Mouse (Mus musculus) MEL (cell line): ENCODE measurements around the gene Crtap. TPM values are rescaled to one million over a fixed set of nuclear protein-coding genes. Genes with fewer than 3 reads are reported as not detected.

Source experiments
- DNase-seq: peaks from one replicate; pipeline ENCODE4 v3.0.0; 2011; ENCODE audit warnings: low read depth, low spot score
- H3K27ac ChIP-seq: 2 replicates; pipeline ENCODE4 v1.5.1; 2012; ENCODE audit warnings: low read depth, mild to moderate bottlenecking, control low read depth, low read length, moderate library complexity; ENCODE audit not compliant: control insufficient read depth
- H3K27me3 ChIP-seq, 2 experiments: fragments of 150-350 bp in 1 of 2; sonication (generic) in 1 of 2; 2 replicates each; pipeline ENCODE4 v1.6.1; 2012; ENCODE audit warnings: low read length in 2 of 2, mild to moderate bottlenecking in 2 of 2, improper control_type of control experiment in 1 of 2, moderate library complexity in 1 of 2; ENCODE audit not compliant: insufficient read depth in 2 of 2, control insufficient read depth in 1 of 2
- H3K36me3 ChIP-seq, 2 experiments: 2 replicates each; pipeline ENCODE4 v1.6.1; 2012 to 2014; ENCODE audit warnings: low read length in 2 of 2, improper control_type of control experiment in 1 of 2, inconsistent platforms in 1 of 2, mild to moderate bottlenecking in 1 of 2; ENCODE audit not compliant: insufficient read depth in 2 of 2, control insufficient read depth in 1 of 2
- H3K4me1 ChIP-seq, 2 experiments: fragments of 150-350 bp in 1 of 2; sonication (generic) in 1 of 2; 2 replicates each; pipeline ENCODE4 v1.6.1; 2012; ENCODE audit warnings: low read length in 2 of 2, improper control_type of control experiment in 1 of 2, mild to moderate bottlenecking in 1 of 2; ENCODE audit not compliant: insufficient read depth in 2 of 2, control insufficient read depth in 1 of 2
- H3K4me3 ChIP-seq, 2 experiments: fragments of 150-350 bp in 1 of 2; sonication (generic) in 1 of 2; 2 replicates each; pipeline ENCODE4 v1.5.1; 2012; ENCODE audit warnings: low read depth in 2 of 2, low read length in 2 of 2, mild to moderate bottlenecking in 2 of 2, moderate library complexity in 2 of 2, control low read depth in 1 of 2, improper control_type of control experiment in 1 of 2; ENCODE audit not compliant: control insufficient read depth in 1 of 2, insufficient read depth in 1 of 2
- H3K79me2 ChIP-seq: 2 replicates; pipeline ENCODE4 v1.6.1; 2012; ENCODE audit warnings: mild to moderate bottlenecking, low read length, moderate library complexity; ENCODE audit not compliant: control insufficient read depth, poor library complexity, insufficient read depth
- H3K9ac ChIP-seq: 2 replicates; pipeline ENCODE4 v1.6.1; 2012; ENCODE audit warnings: low read depth, mild to moderate bottlenecking, control low read depth, low read length, moderate library complexity; ENCODE audit not compliant: control insufficient read depth, poor library complexity, severe bottlenecking
- H3K9me3 ChIP-seq: fragments of 150-350 bp; sonication (generic); replicated peaks from 2 replicates; pipeline ENCODE4 v1.6.1; 2012; ENCODE audit warnings: mild to moderate bottlenecking, low read length, improper control_type of control experiment, moderate library complexity; ENCODE audit not compliant: insufficient read depth
- BHLHE40 ChIP-seq: IDR thresholded peaks from 2 replicates; pipeline ENCODE4 v1.6.1; 2012; ENCODE audit warnings: low read depth, mild to moderate bottlenecking, inconsistent platforms, low read length, improper control_type of control experiment, borderline replicate concordance
- CHD1 ChIP-seq: IDR thresholded peaks from 2 replicates; pipeline ENCODE4 v1.6.1; 2012; ENCODE audit warnings: low read depth, mild to moderate bottlenecking, inconsistent platforms, low read length, improper control_type of control experiment
- CTCF ChIP-seq, 3 experiments: IDR thresholded peaks in 2 of 3; conservative IDR thresholded peaks in 1 of 3; 2 replicates each; pipeline ENCODE4 v1.5.1; 2011 to 2012; ENCODE audit warnings: low read length in 3 of 3, low read depth in 2 of 3, mild to moderate bottlenecking in 2 of 3, improper control_type of control experiment in 1 of 3, inconsistent platforms in 1 of 3, mixed read lengths in 1 of 3, moderate library complexity in 1 of 3; ENCODE audit not compliant: control insufficient read depth in 1 of 3, insufficient read depth in 1 of 3, poor library complexity in 1 of 3, severe bottlenecking in 1 of 3
- E2F4 ChIP-seq: IDR thresholded peaks from 2 replicates; pipeline ENCODE4 v1.6.1; 2011; ENCODE audit warnings: low read depth, low read length, improper control_type of control experiment, borderline replicate concordance
- ELF1 ChIP-seq: IDR thresholded peaks from 2 replicates; pipeline ENCODE4 v1.6.1; 2014; ENCODE audit warnings: low read depth, mild to moderate bottlenecking, inconsistent platforms, low read length, improper control_type of control experiment, moderate library complexity
- ETS1 ChIP-seq: IDR thresholded peaks from 2 replicates; pipeline ENCODE4 v1.6.1; 2012; ENCODE audit warnings: low read depth, mild to moderate bottlenecking, inconsistent platforms, low read length, improper control_type of control experiment, moderate library complexity
- GATA1 ChIP-seq: IDR thresholded peaks from 2 replicates; pipeline ENCODE4 v1.6.1; 2011; ENCODE audit warnings: low read depth, low read length, improper control_type of control experiment
- KAT2A ChIP-seq: conservative IDR thresholded peaks from 2 replicates; pipeline ENCODE4 v1.6.1; 2012; ENCODE audit warnings: low read depth, low read length, improper control_type of control experiment, inconsistent platforms
- MAFK ChIP-seq: IDR thresholded peaks from 2 replicates; pipeline ENCODE4 v1.6.1; 2011; ENCODE audit warnings: low read depth, mild to moderate bottlenecking, low read length, improper control_type of control experiment, borderline replicate concordance
- MAX ChIP-seq: IDR thresholded peaks from 2 replicates; pipeline ENCODE4 v1.6.1; 2011; ENCODE audit warnings: low read length, improper control_type of control experiment
- MAZ ChIP-seq: IDR thresholded peaks from 2 replicates; pipeline ENCODE4 v1.6.1; 2012; ENCODE audit warnings: low read depth, mild to moderate bottlenecking, inconsistent platforms, low read length, improper control_type of control experiment
- MEF2A ChIP-seq: IDR thresholded peaks from 2 replicates; pipeline ENCODE4 v1.6.1; 2014; ENCODE audit warnings: low read depth, mild to moderate bottlenecking, inconsistent platforms, low read length, improper control_type of control experiment; ENCODE audit not compliant: poor library complexity, insufficient replicate concordance, severe bottlenecking; ENCODE audit errors: extremely low read depth
- MXI1 ChIP-seq: IDR thresholded peaks from 2 replicates; pipeline ENCODE4 v1.6.1; 2011; ENCODE audit warnings: mild to moderate bottlenecking, low read depth, low read length, improper control_type of control experiment
- MYC ChIP-seq: IDR thresholded peaks from 2 replicates; pipeline ENCODE4 v1.6.1; 2011; ENCODE audit warnings: low read depth, mild to moderate bottlenecking, low read length, improper control_type of control experiment, moderate library complexity
- NELFE ChIP-seq: IDR thresholded peaks from 2 replicates; pipeline ENCODE4 v1.6.1; 2011; ENCODE audit warnings: low read depth, low read length, improper control_type of control experiment
- NRF1 ChIP-seq: IDR thresholded peaks from 2 replicates; pipeline ENCODE4 v1.6.1; 2014; ENCODE audit warnings: low read depth, mild to moderate bottlenecking, inconsistent platforms, low read length, improper control_type of control experiment, moderate library complexity; ENCODE audit not compliant: poor library complexity, insufficient read depth, severe bottlenecking
- POLR2A ChIP-seq, 2 experiments: IDR thresholded peaks; 2 replicates each; pipeline ENCODE4 v1.6.1; 2011 to 2012; ENCODE audit warnings: low read length in 2 of 2, mild to moderate bottlenecking in 2 of 2, control low read depth in 1 of 2, improper control_type of control experiment in 1 of 2, low read depth in 1 of 2, moderate library complexity in 1 of 2; ENCODE audit not compliant: control insufficient read depth in 1 of 2, insufficient read depth in 1 of 2, poor library complexity in 1 of 2
- POLR2AphosphoS2 ChIP-seq: IDR thresholded peaks from 2 replicates; pipeline ENCODE4 v1.6.1; 2011; ENCODE audit warnings: low read length, improper control_type of control experiment
- POLR2AphosphoS5 ChIP-seq: IDR thresholded peaks from 2 replicates; pipeline ENCODE4 v1.6.1; 2012; ENCODE audit warnings: low read depth, borderline replicate concordance, mild to moderate bottlenecking, inconsistent platforms, low read length, moderate library complexity, mixed read lengths
- SIN3A ChIP-seq: IDR thresholded peaks from 2 replicates; pipeline ENCODE4 v1.6.1; 2012; ENCODE audit warnings: low read length, improper control_type of control experiment, inconsistent platforms
- TAL1 ChIP-seq: IDR thresholded peaks from 2 replicates; pipeline ENCODE4 v1.6.1; 2012; ENCODE audit warnings: mild to moderate bottlenecking, inconsistent platforms, low read length, moderate library complexity, mixed read lengths
- TBP ChIP-seq: IDR thresholded peaks from 2 replicates; pipeline ENCODE4 v1.8.0; 2011; ENCODE audit warnings: low read depth, low read length, improper control_type of control experiment
- TCF12 ChIP-seq: IDR thresholded peaks from 2 replicates; pipeline ENCODE4 v1.6.1; 2014; ENCODE audit warnings: low read depth, mild to moderate bottlenecking, inconsistent platforms, low read length, improper control_type of control experiment, moderate library complexity
- UBTF ChIP-seq: IDR thresholded peaks from 2 replicates; pipeline ENCODE4 v1.6.1; 2012; ENCODE audit warnings: low read depth, mild to moderate bottlenecking, inconsistent platforms, low read length, improper control_type of control experiment, moderate library complexity, borderline replicate concordance; ENCODE audit not compliant: insufficient read depth
- USF1 ChIP-seq: IDR thresholded peaks from 2 replicates; pipeline ENCODE4 v1.6.1; 2014; ENCODE audit warnings: low read depth, mild to moderate bottlenecking, inconsistent platforms, low read length, improper control_type of control experiment, moderate library complexity
- USF2 ChIP-seq, 2 experiments: IDR thresholded peaks; 2 replicates each; pipeline ENCODE4 v1.6.1; 2011 to 2012; ENCODE audit warnings: improper control_type of control experiment in 2 of 2, low read length in 2 of 2, borderline replicate concordance in 1 of 2, inconsistent platforms in 1 of 2, low read depth in 1 of 2, mild to moderate bottlenecking in 1 of 2; ENCODE audit not compliant: insufficient read depth in 1 of 2
- polyA plus RNA-seq, 2 experiments: library from polyadenylated mRNA; stranded (reverse) in 1 of 2; unstranded in 1 of 2; fragments of >175 nt in 1 of 2; fragments of >200 nt in 1 of 2; gene quantifications; 2 replicates each; pipeline versions ENCODE4 v1.2.1 to v1.2.4; 2012; ENCODE audit warnings: low replicate concordance in 2 of 2, low read depth in 1 of 2; ENCODE audit not compliant: insufficient read length in 2 of 2, insufficient read depth in 1 of 2, missing spikeins in 1 of 2
- total RNA-seq: library from RNA; depleted of rRNA; stranded (reverse); fragments of 300-350 nt; gene quantifications from 2 replicates; pipeline ENCODE4 v1.2.3, GENCODE M21; 2012

The Crtap gene
- total and polyA plus RNA-seq, 3 experiments: 21.5 to 62.2 TPM; not detected in 1

- H3K27ac ChIP-seq: peak overlapping the region; percentile 74
- no peak for TF ChIP-seq POLR2AphosphoS2
- TF ChIP-seq MXI1: no peak
- peak; percentile 28; the same call in 1 of the 2 replicates for TF ChIP-seq SIN3A
- TF ChIP-seq MYC: 0 out of 2 replicates have a peak, but pooled peaks have one; percentile 34
- 0 out of 2 replicates have a peak, but pooled peaks have one; percentile 20 for TF ChIP-seq MAX
- no peak for TF ChIP-seq NRF1
- TF ChIP-seq TCF12: no peak
- TF ChIP-seq CTCF (IDR thresholded peaks at IDR 0.05 in 2 of 3, conservative IDR thresholded peaks at IDR 0.05 in 1 of 3; ENCODE audit: control insufficient read depth in 1 of 3, insufficient read depth in 1 of 3, low read depth in 2 of 3, low read length in 3 of 3, poor library complexity in 1 of 3, severe bottlenecking in 1 of 3): peak in 1 of 3 experiments; percentile 44; a peak in 2 of 6 replicates
- H3K4me3 ChIP-seq: peak overlapping the region; percentile 86 to 97
- H3K79me2 ChIP-seq: peaks cover 37% of the 10 kb centered on the region
- peak; percentile 81 for DNase-seq
- peaks cover 6 to 12% of the 10 kb centered on the region in 2 experiments for H3K4me1 ChIP-seq
- H3K36me3 ChIP-seq: peaks cover 0 to 13% of the 10 kb centered on the region in 2 experiments; a peak in 2 of 4 replicates
- H3K27me3 ChIP-seq: no peaks in the 10 kb centered on the region
- H3K9me3 ChIP-seq: no peaks in the 10 kb centered on the region
- peak overlapping the region; percentile 98 for H3K9ac ChIP-seq
Measured at GRCm38 (mm10) chr9:114401685-114402080, 11.2 kb upstream of the Crtap start.

- peak within 1 kb of the TSS; percentile 74 for H3K27ac ChIP-seq
- H3K4me1 ChIP-seq: peaks cover 6 to 12% of the 10 kb centered on the region in 2 experiments
- peak within 1 kb of the TSS; percentile 98 for H3K9ac ChIP-seq
- H3K4me3 ChIP-seq: peak within 1 kb of the TSS; percentile 86 to 97
- H3K79me2 ChIP-seq: peaks cover 35% of the 10 kb centered on the region
- no peaks in the 10 kb centered on the region for H3K27me3 ChIP-seq
- DNase-seq: peak; percentile 94
- peaks cover 0 to 13% of the 10 kb centered on the region in 2 experiments; a peak in 2 of 4 replicates for H3K36me3 ChIP-seq
- no peaks in the 10 kb centered on the region for H3K9me3 ChIP-seq
- TF ChIP-seq CTCF (IDR thresholded peaks at IDR 0.05 in 2 of 3, conservative IDR thresholded peaks at IDR 0.05 in 1 of 3; ENCODE audit: control insufficient read depth in 1 of 3, insufficient read depth in 1 of 3, low read depth in 2 of 3, low read length in 3 of 3, poor library complexity in 1 of 3, severe bottlenecking in 1 of 3) (peak in 2 of 3 experiments; percentile 26 to 57; a peak in 4 of 6 replicates), MXI1 (peak; percentile 60; the same call in 1 of the 2 replicates), MAX (peak; percentile 94), KAT2A (no peak), TBP (peak; percentile 55; the same call in 1 of the 2 replicates), BHLHE40 (peak; percentile 64; the same call in 1 of the 2 replicates), NELFE (peak; percentile 62), UBTF (0 out of 2 replicates have a peak, but pooled peaks have one; percentile 64), NRF1 (peak; percentile 31; the same call in 1 of the 2 replicates), MAFK (no peak), ETS1 (peak; percentile 76), USF1 (peak; percentile 98), POLR2AphosphoS2 (peak; percentile 72), ELF1 (peak; percentile 50), POLR2AphosphoS5 (no peak), CHD1 (peak; percentile 74; the same call in 1 of the 2 replicates), TAL1 (no peak), SIN3A (peak; percentile 74), MAZ (no peak), GATA1 (no peak), MEF2A (no peak), USF2 (IDR thresholded peaks at IDR 0.05; ENCODE audit: borderline replicate concordance in 1 of 2, insufficient read depth in 1 of 2, low read depth in 1 of 2, low read length in 2 of 2) (peak; percentile 53 to 88; a peak in 3 of 4 replicates), MYC (no peak), E2F4 (no peak), POLR2A (IDR thresholded peaks at IDR 0.05; ENCODE audit: control insufficient read depth in 1 of 2, insufficient read depth in 1 of 2, low read depth in 1 of 2, low read length in 2 of 2, poor library complexity in 1 of 2) (peak; percentile 56 to 81; a peak in 3 of 4 replicates)
Measured at GRCm38 (mm10) chr9:114400949-114401684, 10.6 kb upstream of the Crtap start, which contains the start of the genes Glb1 and Tmppe. Gene Glb1, plus strand, starts transcription at chr9:114401076. Gene Tmppe, plus strand, starts transcription at chr9:114401105.
